Mouse (Mus musculus) forebrain, embryonic 15.5 days (tissue): ENCODE data around the gene Cyb5r3. TPM values are rescaled to one million over a fixed set of nuclear protein-coding genes. Genes with fewer than 3 reads are reported as not detected.

Source experiments
- ATAC-seq: fragments of 200-750 bp; cut with Nextera tagmentation; replicated peaks from 2 replicates; pipeline ENCODE4 v1.8.0; 2017; ENCODE audit warnings: mild to moderate bottlenecking, moderate TSS enrichment, moderate library complexity
- H3K27ac ChIP-seq: fragments of 300-500 bp; sonication (generic); replicated peaks from 2 replicates; pipeline ENCODE4 v1.5.1; 2015; ENCODE audit warnings: mild to moderate bottlenecking, inconsistent platforms
- H3K27me3 ChIP-seq: fragments of 300-500 bp; sonication (generic); 2 replicates; pipeline ENCODE4 v1.6.1; 2015; ENCODE audit warnings: inconsistent platforms
- H3K36me3 ChIP-seq: fragments of 300-500 bp; sonication (generic); 2 replicates; pipeline ENCODE4 v1.6.1; 2015; ENCODE audit warnings: mild to moderate bottlenecking, inconsistent platforms
- H3K4me1 ChIP-seq: fragments of 300-500 bp; sonication (generic); 2 replicates; pipeline ENCODE4 v1.6.1; 2015; ENCODE audit warnings: inconsistent platforms
- H3K4me2 ChIP-seq: fragments of 300-500 bp; sonication (generic); replicated peaks from 2 replicates; pipeline ENCODE4 v1.6.1; 2015; ENCODE audit warnings: mild to moderate bottlenecking, inconsistent platforms
- H3K4me3 ChIP-seq: fragments of 300-500 bp; sonication (generic); 2 replicates; pipeline ENCODE4 v1.5.1; 2015; ENCODE audit warnings: mild to moderate bottlenecking, inconsistent platforms
- H3K9ac ChIP-seq: fragments of 300-500 bp; sonication (generic); replicated peaks from 2 replicates; pipeline ENCODE4 v1.6.1; 2015; ENCODE audit warnings: mild to moderate bottlenecking, inconsistent platforms
- H3K9me3 ChIP-seq: fragments of 300-500 bp; sonication (generic); 2 replicates; pipeline ENCODE4 v1.6.1; 2016; ENCODE audit warnings: inconsistent platforms
- WGBS: fragments of 180-500 bp; shearing (Covaris S2); methylation state at CpG from one replicate; pipeline ENCODE4 v1.1.7; 2015; ENCODE audit warnings: mixed read lengths; 5-methylcytosine and 5-hydroxymethylcytosine counted together
- polyA plus RNA-seq: library from polyadenylated mRNA; unstranded; fragments of >200 nt; fragmentation: Nextera tagmentation; extraction: Ambion mirVana; gene quantifications from 2 replicates; pipeline ENCODE4 v1.2.1, GENCODE M21; 2015

Gene Cyb5r3
- polyA plus RNA-seq, 1 experiment from 2014 or later: 85.3 TPM

DNA sequence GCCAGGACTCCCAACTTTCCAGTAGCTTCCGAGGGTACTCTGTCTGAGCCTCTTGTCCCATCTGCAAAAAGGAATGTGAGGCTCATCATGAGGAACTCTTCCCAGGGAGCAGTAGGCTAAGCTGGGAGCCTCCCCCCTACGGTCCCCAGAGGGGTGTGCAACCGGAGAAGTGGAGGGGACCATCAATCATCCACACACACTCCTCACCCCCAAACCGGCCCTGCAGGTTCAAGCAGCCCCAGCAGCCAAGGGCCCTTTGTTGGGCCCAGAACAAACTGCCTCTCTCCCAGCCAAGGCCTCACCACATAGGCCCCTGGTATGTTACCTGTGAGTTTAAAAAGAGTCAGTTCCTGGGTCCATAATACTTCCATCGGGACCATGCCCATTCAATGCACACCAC is 5.3 kb downstream of the Cyb5r3 start:
- no peak overlapping the region for H3K9ac ChIP-seq
- H3K4me1 ChIP-seq: peaks cover 16% of the 10 kb centered on the region
- H3K36me3 ChIP-seq: no peaks in the 10 kb centered on the region
- WGBS: 87% methylated on average over 5 of the region's 5 CpGs
- H3K27ac ChIP-seq: no peak overlapping the region
- H3K27me3 ChIP-seq: no peaks in the 10 kb centered on the region
- H3K4me3 ChIP-seq: no peak overlapping the region
- no peaks in the 10 kb centered on the region for H3K9me3 ChIP-seq
- H3K4me2 ChIP-seq: no peak overlapping the region
- ATAC-seq: no peak

- peaks cover 16% of the 10 kb centered on the region for H3K4me1 ChIP-seq
- H3K27ac ChIP-seq: no peak overlapping the region
- H3K4me3 ChIP-seq: no peak overlapping the region
- no peaks in the 10 kb centered on the region for H3K9me3 ChIP-seq
- H3K4me2 ChIP-seq: no peak overlapping the region
- no peaks in the 10 kb centered on the region for H3K36me3 ChIP-seq
- H3K9ac ChIP-seq: no peak overlapping the region
- no peaks in the 10 kb centered on the region for H3K27me3 ChIP-seq
- 83% methylated on average over 3 of the region's 3 CpGs for WGBS
- ATAC-seq: no peak
These were observed 5.8 kb downstream of the Cyb5r3 start for GRCm38 (mm10) chr15:83166642-83167041.

GRCm38 (mm10) chr15:83165526-83166315 is 6.7 kb downstream of the Cyb5r3 start:
- no peak overlapping the region for H3K9ac ChIP-seq
- no peaks in the 10 kb centered on the region for H3K9me3 ChIP-seq
- H3K27ac ChIP-seq: no peak overlapping the region
- H3K4me3 ChIP-seq: no peak overlapping the region
- H3K27me3 ChIP-seq: no peaks in the 10 kb centered on the region
- ATAC-seq: no peak
- peaks cover 7% of the 10 kb centered on the region; the same call in 1 of the 2 replicates for H3K4me1 ChIP-seq
- H3K4me2 ChIP-seq: no peak overlapping the region
- H3K36me3 ChIP-seq: no peaks in the 10 kb centered on the region
- WGBS: 93% methylated on average over 13 of the region's 13 CpGs

GRCm38 (mm10) chr15:83164971-83165471 is 7.4 kb downstream of the Cyb5r3 start:
- no peak overlapping the region for H3K27ac ChIP-seq
- no peak overlapping the region for H3K4me3 ChIP-seq
- H3K4me1 ChIP-seq: peaks cover 3% of the 10 kb centered on the region; the same call in 1 of the 2 replicates
- H3K27me3 ChIP-seq: no peaks in the 10 kb centered on the region
- peaks cover 3% of the 10 kb centered on the region; the same call in 1 of the 2 replicates for H3K36me3 ChIP-seq
- WGBS: 77% methylated on average over 5 of the region's 5 CpGs
- H3K4me2 ChIP-seq: no peak overlapping the region
- H3K9me3 ChIP-seq: no peaks in the 10 kb centered on the region
- H3K9ac ChIP-seq: no peak overlapping the region
- no peak for ATAC-seq

DNA sequence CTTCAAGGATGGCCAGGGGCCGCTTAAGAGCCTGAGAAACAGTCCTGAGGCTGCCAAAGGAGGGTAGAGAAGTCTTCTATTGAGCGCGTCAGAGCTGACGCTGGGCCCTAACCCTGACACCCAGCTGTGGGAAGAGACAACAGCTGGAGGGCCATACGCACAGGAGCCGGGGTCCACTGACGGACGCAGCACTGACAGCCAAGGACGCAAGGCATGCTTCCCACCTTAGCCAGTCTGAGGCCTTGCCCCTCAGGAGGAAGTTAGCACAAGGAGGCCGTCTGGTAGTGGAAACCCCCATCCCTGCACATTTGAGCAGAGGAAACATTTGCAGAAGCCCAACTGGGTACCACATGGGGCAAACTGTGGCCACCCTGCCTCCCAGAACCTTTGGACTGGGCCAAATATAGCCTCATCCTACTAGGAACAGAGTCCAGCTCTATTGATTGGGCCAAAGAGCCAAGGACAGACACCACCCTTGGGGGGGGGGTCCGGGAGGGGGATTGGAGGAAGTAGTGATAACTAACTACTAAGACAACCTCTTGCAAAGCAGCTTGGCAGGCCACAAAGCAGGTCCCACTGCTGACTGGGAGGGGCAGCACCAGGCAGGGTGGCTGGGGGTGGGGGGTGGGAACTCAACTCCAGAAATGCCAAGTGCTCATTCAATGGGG is 9.4 kb downstream of the Cyb5r3 start:
- H3K4me3 ChIP-seq: no peak overlapping the region
- H3K27me3 ChIP-seq: no peaks in the 10 kb centered on the region
- peaks cover 23% of the 10 kb centered on the region for H3K36me3 ChIP-seq
- no peaks in the 10 kb centered on the region for H3K9me3 ChIP-seq
- WGBS: 93% methylated on average over 11 of the region's 11 CpGs
- no peaks in the 10 kb centered on the region for H3K4me1 ChIP-seq
- H3K27ac ChIP-seq: no peak overlapping the region
- no peak overlapping the region for H3K9ac ChIP-seq
- ATAC-seq: no peak
- H3K4me2 ChIP-seq: no peak overlapping the region

GRCm38 (mm10) chr15:83162001-83162400 is 10.4 kb downstream of the Cyb5r3 start:
- H3K4me3 ChIP-seq: no peak overlapping the region
- ATAC-seq: no peak
- H3K4me2 ChIP-seq: no peak overlapping the region
- no peaks in the 10 kb centered on the region for H3K27me3 ChIP-seq
- H3K27ac ChIP-seq: no peak overlapping the region
- no peak overlapping the region for H3K9ac ChIP-seq
- no peaks in the 10 kb centered on the region for H3K4me1 ChIP-seq
- 93% methylated on average over 4 of the region's 4 CpGs for WGBS
- peaks cover 30% of the 10 kb centered on the region for H3K36me3 ChIP-seq
- no peaks in the 10 kb centered on the region for H3K9me3 ChIP-seq

- H3K36me3 ChIP-seq: peaks cover 30% of the 10 kb centered on the region
- no peak overlapping the region for H3K9ac ChIP-seq
- no peaks in the 10 kb centered on the region for H3K27me3 ChIP-seq
- H3K27ac ChIP-seq: no peak overlapping the region
- no peak overlapping the region for H3K4me3 ChIP-seq
- ATAC-seq: no peak
- no peak overlapping the region for H3K4me2 ChIP-seq
- 32% methylated on average over 10 of the region's 10 CpGs for WGBS
- H3K4me1 ChIP-seq: no peaks in the 10 kb centered on the region
- no peaks in the 10 kb centered on the region for H3K9me3 ChIP-seq
These were observed 11.2 kb downstream of the Cyb5r3 start for GRCm38 (mm10) chr15:83161062-83161748.

- no peaks in the 10 kb centered on the region for H3K27me3 ChIP-seq
- no peak overlapping the region for H3K27ac ChIP-seq
- H3K9me3 ChIP-seq: no peaks in the 10 kb centered on the region
- peaks cover 30% of the 10 kb centered on the region for H3K36me3 ChIP-seq
- no peaks in the 10 kb centered on the region for H3K4me1 ChIP-seq
- no peak overlapping the region for H3K4me2 ChIP-seq
- no peak overlapping the region for H3K9ac ChIP-seq
- no peak overlapping the region for H3K4me3 ChIP-seq
- 95% methylated on average over 4 of the region's 4 CpGs for WGBS
- ATAC-seq: no peak
These were observed 11.8 kb downstream of the Cyb5r3 start for GRCm38 (mm10) chr15:83160561-83160960.

- H3K4me3 ChIP-seq: no peak overlapping the region
- H3K36me3 ChIP-seq: peaks cover 30% of the 10 kb centered on the region
- H3K9ac ChIP-seq: no peak overlapping the region
- no peaks in the 10 kb centered on the region for H3K4me1 ChIP-seq
- no peak for ATAC-seq
- H3K27ac ChIP-seq: no peak overlapping the region
- no peak overlapping the region for H3K4me2 ChIP-seq
- WGBS: 97% methylated on average over 9 of the region's 9 CpGs
- no peaks in the 10 kb centered on the region for H3K27me3 ChIP-seq
- H3K9me3 ChIP-seq: no peaks in the 10 kb centered on the region
These were observed 12.6 kb downstream of the Cyb5r3 start for GRCm38 (mm10) chr15:83159823-83160222.

DNA sequence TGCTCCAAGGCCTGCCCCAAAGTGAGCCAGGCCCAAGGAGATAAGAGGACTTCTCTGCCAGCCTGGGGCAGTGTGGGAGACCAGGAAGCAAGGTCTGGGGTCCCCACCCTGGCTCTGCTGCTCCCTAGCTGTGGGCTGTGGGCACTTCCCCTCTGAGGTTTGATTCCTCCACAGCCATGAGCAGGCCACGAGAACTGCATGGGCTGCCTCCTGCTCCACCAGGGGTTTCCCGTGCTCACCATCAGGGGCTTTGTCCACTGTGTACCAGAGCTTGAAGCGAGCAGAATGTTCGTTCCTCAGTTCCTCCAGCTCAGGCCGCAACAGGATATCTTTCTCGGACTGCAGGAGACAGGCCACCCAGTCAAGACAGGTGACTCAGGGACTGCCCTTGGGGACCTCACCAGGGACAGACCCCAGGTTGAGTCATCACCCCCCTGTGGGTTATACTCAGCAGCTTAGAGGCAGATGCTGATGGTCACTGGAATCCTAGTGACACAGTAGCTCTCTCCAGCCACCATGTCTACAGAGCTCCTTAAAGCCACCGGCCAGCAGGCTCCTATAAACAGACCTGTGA is 13.7 kb downstream of the Cyb5r3 start:
- H3K27me3 ChIP-seq: no peaks in the 10 kb centered on the region
- H3K9ac ChIP-seq: no peak overlapping the region
- no peaks in the 10 kb centered on the region for H3K4me1 ChIP-seq
- no peak for ATAC-seq
- peaks cover 30% of the 10 kb centered on the region for H3K36me3 ChIP-seq
- H3K4me3 ChIP-seq: no peak overlapping the region
- 91% methylated on average over 7 of the region's 7 CpGs for WGBS
- no peak overlapping the region for H3K27ac ChIP-seq
- no peaks in the 10 kb centered on the region for H3K9me3 ChIP-seq
- H3K4me2 ChIP-seq: no peak overlapping the region

- Histone ChIP-seq H3K9ac (no peak overlapping the region), H3K27ac (no peak overlapping the region), H3K4me3 (no peak overlapping the region), H3K9me3 (no peaks in the 10 kb centered on the region), H3K27me3 (no peaks in the 10 kb centered on the region), H3K4me1 (no peaks in the 10 kb centered on the region), H3K36me3 (peaks cover 32% of the 10 kb centered on the region), H3K4me2 (no peak overlapping the region)
- WGBS: 95% methylated on average over 6 of the region's 6 CpGs
- no peak for ATAC-seq
These were observed 14.7 kb downstream of the Cyb5r3 start for GRCm38 (mm10) chr15:83157667-83158064.
